Comparison of ENCODE assay signal across 20 mouse cellular contexts in genomic region chr2:45087208-45087607, GRCm38 (mm10). TPM values are rescaled to one million over a fixed set of nuclear protein-coding genes. Genes with fewer than 3 reads are reported as not detected.
A peak's percentile ranks its signal among the peaks of the same experiment; 100 is the strongest.
DNase-seq lines count a peak whose midpoint lies in the region; ATAC-seq and TF ChIP-seq lines count a peak whose summit lies in the region.
"Had no signal": no experiment of that assay in that cellular context is flagged by ENCODE, and none has a peak within 500 bp of the region (broad histone marks: within the 10 kb centered on the region; RNA-seq: fewer than 3 reads in every experiment).

No protein-coding gene starts in this region.

- peak overlapping the region; percentile 7; the same call in 1 of the 2 replicates for H3K4me2 ChIP-seq in midbrain, embryonic 12.5 days (replicated peaks)
- H3K4me2 ChIP-seq in midbrain, embryonic 13.5 days (replicated peaks), result no peak overlapping the region
- H3K4me2 ChIP-seq: hindbrain, embryonic 13.5 days had no signal

- peaks cover 6% of the 10 kb centered on the region; the same call in 1 of the 2 replicates for H3K36me3 ChIP-seq in midbrain, embryonic 12.5 days
- no peaks in the 10 kb centered on the region for H3K36me3 ChIP-seq in midbrain, embryonic 13.5 days
- H3K36me3 ChIP-seq: heart, embryonic 10.5 days; hindbrain, embryonic 13.5 days had no signal

- intact Hi-C loops in gastrocnemius, adult 2 months (cut with DNase I), result no loop called here
- intact Hi-C loops in left cerebral cortex, adult 2 months (cut with DNase I), result no loop called here
- intact Hi-C loops in left cerebral cortex, postnatal 10 days (cut with DNase I), result no loop called here

- peak overlapping the region; percentile 29 for H3K27ac ChIP-seq in gastrocnemius, adult 2 months
- peak overlapping the region; percentile 84 for H3K27ac ChIP-seq in left cerebral cortex, adult 2 months
- no peak overlapping the region for H3K27ac ChIP-seq in midbrain, embryonic 12.5 days (replicated peaks)
- no peak overlapping the region for H3K27ac ChIP-seq in midbrain, embryonic 13.5 days
- H3K27ac ChIP-seq: embryonic facial prominence, embryonic 10.5 days; heart, embryonic 10.5 days had no signal

- 41% methylated on average over 4 of the region's 4 CpGs for WGBS in midbrain, embryonic 12.5 days
- 44% methylated on average over 4 of the region's 4 CpGs for WGBS in midbrain, embryonic 13.5 days

- peaks cover 51% of the 10 kb centered on the region for H3K4me1 ChIP-seq in midbrain, embryonic 12.5 days
- peaks cover 65% of the 10 kb centered on the region for H3K4me1 ChIP-seq in midbrain, embryonic 13.5 days (replicated peaks)

- H3K27me3 ChIP-seq in midbrain, embryonic 12.5 days, result no peaks in the 10 kb centered on the region
- no peaks in the 10 kb centered on the region for H3K27me3 ChIP-seq in midbrain, embryonic 13.5 days
- H3K27me3 ChIP-seq: CH12.LX; hindbrain, embryonic 13.5 days had no signal

- H3K9me3 ChIP-seq in midbrain, embryonic 12.5 days, result no peaks in the 10 kb centered on the region
- H3K9me3 ChIP-seq in midbrain, embryonic 13.5 days, result no peaks in the 10 kb centered on the region
- H3K9me3 ChIP-seq: embryonic facial prominence, embryonic 10.5 days; heart, embryonic 10.5 days; hindbrain, embryonic 13.5 days had no signal

- no peak overlapping the region for H3K9ac ChIP-seq in midbrain, embryonic 12.5 days (replicated peaks)
- H3K9ac ChIP-seq in midbrain, embryonic 13.5 days (replicated peaks), result no peak overlapping the region
- H3K9ac ChIP-seq: hindbrain, embryonic 13.5 days had no signal

- no peak overlapping the region for H3K4me3 ChIP-seq in gastrocnemius, adult 2 months
- no peak overlapping the region for H3K4me3 ChIP-seq in left cerebral cortex, adult 2 months
- no peak overlapping the region for H3K4me3 ChIP-seq in midbrain, embryonic 12.5 days
- H3K4me3 ChIP-seq in midbrain, embryonic 13.5 days (replicated peaks), result no peak overlapping the region
- H3K4me3 ChIP-seq: embryonic facial prominence, embryonic 10.5 days; heart, embryonic 10.5 days; hindbrain, embryonic 13.5 days had no signal

- TF ChIP-seq CTCF in gastrocnemius, adult 2 months (IDR thresholded peaks at IDR 0.05), result no peak
- TF ChIP-seq CTCF in left cerebral cortex, adult 2 months (IDR thresholded peaks at IDR 0.05), result no peak

- DNase-seq in gastrocnemius, adult 2 months, result no peak
- no peak for DNase-seq in gastrocnemius, postnatal 10 days
- no peak for DNase-seq in left cerebral cortex, adult 2 months (ENCODE audit: extremely low spot score in 1 of 2, low spot score in 2 of 2)
- no peak for DNase-seq in left cerebral cortex, postnatal 10 days (ENCODE audit: extremely low spot score in 1 of 2, low spot score in 2 of 2)
- DNase-seq in lung, postnatal 10 days, result no peak
- DNase-seq: adrenal gland, adult 2 months; adrenal gland, postnatal 25 days; cerebellum, adult 18-20 months; cerebellum, adult 9-11 months; cerebellum, postnatal 36 days; gastrocnemius, postnatal 36 days; heart, adult 18-20 months; heart, postnatal 10 days had no signal

- no peak for ATAC-seq in midbrain, embryonic 12.5 days (ENCODE audit: low FRiP score, low read depth)
- ATAC-seq in midbrain, embryonic 13.5 days, result no peak
- ATAC-seq: forebrain, embryonic 16.5 days had no signal

RNA-seq across cellular contexts. Expression of gene Zeb2, which starts 30.0 kb away (rescaled TPM):
- 10 to 100 TPM; 31.3 to 41.6 TPM for total RNA-seq in gastrocnemius, adult 2 months (2021)
- total RNA-seq in gastrocnemius, postnatal 10 days (2021), result 100 to 1,000 TPM in 1 of 2 experiments, 10 to 100 TPM in 1; 72.6 to 114 TPM
- total RNA-seq in left cerebral cortex, adult 2 months (2021), result 100 to 1,000 TPM; 156 to 181 TPM
- total RNA-seq in left cerebral cortex, postnatal 10 days (2021), result 100 to 1,000 TPM; 220 to 259 TPM
- polyA plus RNA-seq in midbrain, embryonic 12.5 days (2016; fragmentation: Nextera tagmentation; extraction: Ambion mirVana), result 66.6 and 68.7 TPM in 2 replicates
- 38.9 and 50.2 TPM in 2 replicates for polyA plus RNA-seq in midbrain, embryonic 13.5 days (2015; fragmentation: Nextera tagmentation; extraction: Ambion mirVana)

Comparison
In these comparisons a context has a peak if more than half of its experiments do, and no peak if none do; other contexts are left out.
1. H3K27ac ChIP-seq: peak in gastrocnemius, adult 2 months (single experiment) and left cerebral cortex, adult 2 months (single experiment); none in midbrain, embryonic 12.5 days (single experiment) and midbrain, embryonic 13.5 days (single experiment).